Mouse (Mus musculus): ENCODE data around the gene Lnx2. TPM values are rescaled to one million over a fixed set of nuclear protein-coding genes. Genes with fewer than 3 reads are reported as not detected.

The Lnx2 gene
- polyA plus RNA-seq (2017; shearing (Covaris generic)) = 50.4 TPM

DNA sequence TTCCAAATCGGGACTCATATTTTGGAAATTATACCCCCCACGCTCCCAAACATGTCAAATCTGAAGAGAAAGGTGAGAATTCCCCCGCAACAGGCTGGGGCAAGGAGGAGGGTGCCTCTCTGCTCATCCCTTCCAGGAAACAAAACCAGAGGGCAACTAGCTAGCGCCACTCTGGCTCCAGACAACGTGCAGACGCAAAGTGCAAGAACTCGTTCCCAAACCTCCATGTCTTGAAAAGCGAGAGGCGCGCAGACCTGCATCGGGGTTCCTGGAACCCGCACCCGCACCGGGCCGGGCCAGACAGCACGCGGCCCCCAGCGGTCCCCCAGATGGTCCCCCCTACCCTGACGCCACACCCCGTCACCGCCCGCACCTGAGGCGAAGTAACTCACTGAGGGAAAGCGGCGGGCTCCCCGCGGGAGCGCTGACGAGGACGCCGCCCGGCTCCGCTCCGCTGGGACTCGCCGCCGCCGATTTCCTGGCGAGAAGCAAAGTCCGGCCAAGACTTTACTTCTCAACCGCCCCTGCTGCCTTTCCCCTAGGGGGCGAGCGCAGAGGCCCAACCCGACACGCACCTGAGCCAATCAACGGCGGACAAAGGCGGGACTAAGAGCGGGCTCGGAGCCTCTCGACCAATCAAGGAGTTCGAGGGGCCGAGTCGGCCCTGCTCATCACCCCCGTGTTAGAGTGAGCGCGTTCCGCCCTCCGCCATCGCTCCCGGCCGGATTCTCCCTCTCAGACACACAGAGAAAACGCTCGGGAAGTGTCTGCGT is at the start of gene Lnx2:
Lnx2 (minus strand) TSS at position 561 of the 773 bp plus-strand sequence.

DNA sequence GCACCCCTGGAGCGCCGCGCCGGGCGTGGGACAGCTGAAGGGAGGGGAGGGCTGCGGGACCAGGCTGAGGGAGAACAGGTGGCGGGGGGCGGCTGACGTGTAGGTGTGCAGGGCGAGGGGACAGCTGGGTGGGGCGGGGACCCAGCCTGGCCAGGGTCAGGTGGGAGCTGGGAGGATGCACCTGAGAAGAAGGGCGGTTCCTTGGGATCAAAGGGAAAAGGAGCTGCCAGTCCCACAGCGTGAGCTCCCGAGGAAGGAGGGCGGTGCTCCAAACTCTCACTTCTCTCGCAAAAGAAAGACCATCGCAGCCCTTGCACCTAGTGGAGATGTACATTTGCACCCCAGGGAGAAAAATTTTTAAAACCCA is 396 bp upstream of the Lnx2 start, which contains the start of gene Polr1d:
Polr1d (plus strand) TSS at position 252 of the 367 bp plus-strand sequence.

Other genes starting within 250 kb of the Lnx2 start
- gene Rpl21, start 243.7 kb downstream of the Lnx2 start, polyA plus RNA-seq (2017; shearing (Covaris generic)) = 439 TPM
- 8.4 TPM for gene Rasl11a, start 231.5 kb downstream of the Lnx2 start, polyA plus RNA-seq (2017; shearing (Covaris generic))
- gene Gtf3a, start 127.9 kb downstream of the Lnx2 start, polyA plus RNA-seq (2017; shearing (Covaris generic)) = 32.4 TPM
- 37.5 TPM for gene Mtif3, start 112.8 kb downstream of the Lnx2 start, polyA plus RNA-seq (2017; shearing (Covaris generic))
- gene Polr1d, start 464 bp upstream of the Lnx2 start, polyA plus RNA-seq (2017; shearing (Covaris generic)) = 172 TPM
- not detected for gene Gsx1, start 112.1 kb upstream of the Lnx2 start, polyA plus RNA-seq (2017; shearing (Covaris generic))
- gene Pdx1, start 193.4 kb upstream of the Lnx2 start, polyA plus RNA-seq (2017; shearing (Covaris generic)) = not detected
- gene Cdx2, start 230.7 kb upstream of the Lnx2 start, polyA plus RNA-seq (2017; shearing (Covaris generic)) = not detected
- not detected for gene Urad, start 245.9 kb upstream of the Lnx2 start, polyA plus RNA-seq (2017; shearing (Covaris generic))